In the genomic region with DNA sequence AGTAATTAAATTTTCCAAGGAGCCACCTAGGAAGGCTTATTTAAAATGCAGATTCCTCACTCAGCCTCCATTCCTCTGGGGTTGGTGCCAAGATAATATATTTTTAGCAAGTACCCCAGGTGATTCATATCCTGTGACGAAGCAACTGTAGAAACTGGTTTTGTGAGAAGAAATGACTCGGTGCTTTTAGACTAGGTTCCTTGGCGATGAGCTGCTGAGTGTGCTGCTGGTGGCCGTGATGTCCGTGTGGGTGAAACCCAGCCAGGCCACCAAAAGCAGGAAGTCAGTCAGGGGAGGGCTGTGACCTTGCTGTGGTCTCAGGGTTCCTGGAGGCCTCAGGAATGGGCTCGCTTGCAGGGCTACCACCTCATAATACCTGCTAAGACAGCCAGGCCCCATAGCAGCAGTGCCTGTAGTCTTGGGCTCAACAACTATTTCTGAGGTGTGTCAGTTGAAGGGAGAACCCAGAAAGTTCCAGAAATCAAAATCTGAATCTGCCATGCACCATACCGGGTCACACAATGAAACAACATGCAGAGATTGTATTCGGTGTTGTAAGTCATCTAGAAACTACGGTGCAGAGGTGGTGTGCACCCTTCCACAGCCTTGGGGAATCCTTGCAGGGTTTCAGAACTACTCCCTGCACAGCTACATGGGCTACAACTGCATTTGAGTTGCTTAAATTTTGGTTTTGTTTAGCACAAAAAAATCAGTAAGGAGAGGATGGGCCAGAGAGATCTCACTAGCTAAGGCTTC, we compare ENCODE assay signal across 12 mouse cellular contexts. TPM values are rescaled to one million over a fixed set of nuclear protein-coding genes. Genes with fewer than 3 reads are reported as not detected.
A peak's percentile ranks its signal among the peaks of the same experiment; 100 is the strongest.
DNase-seq lines count a peak whose midpoint lies in the region; ATAC-seq and TF ChIP-seq lines count a peak whose summit lies in the region.
"Had no signal": no experiment of that assay in that cellular context is flagged by ENCODE, and none has a peak within 500 bp of the region (broad histone marks: within the 10 kb centered on the region; RNA-seq: fewer than 3 reads in every experiment).

No protein-coding gene starts in this region.

- no peaks in the 10 kb centered on the region for H3K9me3 ChIP-seq in kidney, postnatal 0 days (replicated peaks; ENCODE audit: low read length)
- H3K9me3 ChIP-seq in kidney, embryonic 15.5 days (replicated peaks) = no peaks in the 10 kb centered on the region
- no peaks in the 10 kb centered on the region for H3K9me3 ChIP-seq in limb, embryonic 10.5 days (replicated peaks)
- H3K9me3 ChIP-seq: liver, embryonic 15.5 days; stomach, embryonic 15.5 days had no signal

- CTCF ChIA-PET in Patski (lab: Charles Lee) = interaction anchor here (1.4 to 7.6 kb wide), 2 partner anchors 15 to 109 kb away, joined by 3 to 102 read pairs; a partner anchor contains a TSS

- no peaks in the 10 kb centered on the region for H3K27me3 ChIP-seq in kidney, postnatal 0 days (ENCODE audit: insufficient read depth, low read length)
- H3K27me3 ChIP-seq in kidney, embryonic 15.5 days = no peaks in the 10 kb centered on the region
- H3K27me3 ChIP-seq in Patski = no peaks in the 10 kb centered on the region
- no peaks in the 10 kb centered on the region for H3K27me3 ChIP-seq in limb, embryonic 10.5 days (ENCODE audit: low read depth, poor library complexity, severe bottlenecking)
- H3K27me3 ChIP-seq: liver, embryonic 15.5 days; stomach, embryonic 15.5 days had no signal

- no peak; the same call in 1 of the 2 replicates for ATAC-seq in kidney, postnatal 0 days (replicated peaks; ENCODE audit: low FRiP score, low read depth)
- ATAC-seq in kidney, embryonic 15.5 days (replicated peaks; ENCODE audit: low FRiP score) = no peak
- peak; percentile 70 for ATAC-seq in Patski
- ATAC-seq: hindbrain, postnatal 0 days had no signal

- no peaks in the 10 kb centered on the region for H3K4me1 ChIP-seq in kidney, postnatal 0 days (replicated peaks; ENCODE audit: insufficient read depth, low read length)
- peaks cover 18% of the 10 kb centered on the region for H3K4me1 ChIP-seq in kidney, embryonic 15.5 days
- peaks cover 23% of the 10 kb centered on the region for H3K4me1 ChIP-seq in limb, embryonic 10.5 days
- H3K4me1 ChIP-seq: liver, embryonic 15.5 days; stomach, embryonic 15.5 days had no signal

- 0 out of 2 replicates have a peak overlapping the region, but pooled peaks have one; percentile 47 for H3K27ac ChIP-seq in kidney, postnatal 0 days
- no peak overlapping the region for H3K27ac ChIP-seq in kidney, embryonic 15.5 days
- 0 out of 2 replicates have a peak overlapping the region, but pooled peaks have one; percentile 19 for H3K27ac ChIP-seq in limb, embryonic 10.5 days
- H3K27ac ChIP-seq: hindbrain, postnatal 0 days; layer of hippocampus, adult 2 months; liver, embryonic 15.5 days; stomach, embryonic 15.5 days had no signal

- no peaks in the 10 kb centered on the region for H3K36me3 ChIP-seq in kidney, postnatal 0 days (ENCODE audit: insufficient read depth, low read length)
- no peaks in the 10 kb centered on the region for H3K36me3 ChIP-seq in kidney, embryonic 15.5 days
- no peaks in the 10 kb centered on the region for H3K36me3 ChIP-seq in limb, embryonic 10.5 days
- H3K36me3 ChIP-seq: liver, embryonic 15.5 days; stomach, embryonic 15.5 days had no signal

- in situ Hi-C loops in Patski (cut with MboI; ENCODE audit: low pct_unique_long_range_greater_than_20kb) = no loop called here

- no peak for TF ChIP-seq CTCF in kidney, postnatal 0 days (IDR thresholded peaks at IDR 0.05; ENCODE audit: low read depth)
- TF ChIP-seq CTCF in Patski (IDR thresholded peaks at IDR 0.05) = no peak

- 57% methylated on average over 9 of the region's 9 CpGs for WGBS in kidney, postnatal 0 days
- WGBS in kidney, embryonic 15.5 days = 64% methylated on average over 9 of the region's 9 CpGs
- 83% methylated on average over 9 of the region's 9 CpGs for WGBS in limb, embryonic 10.5 days

- no peak overlapping the region for H3K4me2 ChIP-seq in kidney, postnatal 0 days (ENCODE audit: low read length)
- H3K4me2 ChIP-seq in kidney, embryonic 15.5 days = no peak overlapping the region
- H3K4me2 ChIP-seq: liver, embryonic 15.5 days; stomach, embryonic 15.5 days had no signal

- POLR2A ChIA-PET in Patski (lab: Charles Lee) = no interaction called here

- H3K4me3 ChIP-seq in kidney, postnatal 0 days (replicated peaks; ENCODE audit: low read depth, low read length) = no peak overlapping the region
- no peak overlapping the region for H3K4me3 ChIP-seq in kidney, embryonic 15.5 days (replicated peaks)
- H3K4me3 ChIP-seq in limb, embryonic 10.5 days = no peak overlapping the region
- H3K4me3 ChIP-seq: layer of hippocampus, adult 2 months; liver, embryonic 15.5 days; stomach, embryonic 15.5 days had no signal

- H3K9ac ChIP-seq in kidney, postnatal 0 days (ENCODE audit: low read depth, low read length) = no peak overlapping the region
- no peak overlapping the region for H3K9ac ChIP-seq in kidney, embryonic 15.5 days
- H3K9ac ChIP-seq: liver, embryonic 15.5 days; stomach, embryonic 15.5 days had no signal

- DNase-seq in kidney, postnatal 0 days (ENCODE audit: low spot score) = peak; percentile 29
- DNase-seq in 416B (ENCODE audit: low read depth) (peak; percentile 98), Patski (ENCODE audit: low read depth, low spot score) (peak; percentile 49)
- DNase-seq in limb, embryonic 10.5 days (ENCODE audit: low spot score) = no peak
- no peak for DNase-seq in gastrocnemius, postnatal 25 days
- no peak for DNase-seq in ovary, postnatal 10 days (ENCODE audit: low spot score)
- DNase-seq: midbrain, embryonic 14.5 days had no signal

RNA-seq across cellular contexts. Expression of a gene that starts 27.1 kb away (rescaled TPM):
- 17.6 and 19.7 TPM in 2 replicates for polyA plus RNA-seq in kidney, postnatal 0 days (2015; fragmentation: Nextera tagmentation; extraction: Ambion mirVana)
- 18.5 and 19.6 TPM in 2 replicates for polyA plus RNA-seq in kidney, embryonic 15.5 days (2015; fragmentation: Nextera tagmentation; extraction: Ambion mirVana)
- 14.1 TPM for polyA plus RNA-seq in Patski (2021)
- 2.4 and 4.2 TPM in 2 replicates for polyA plus RNA-seq in limb, embryonic 10.5 days (2016; fragmentation: Nextera tagmentation; extraction: Ambion mirVana)
- total RNA-seq in gastrocnemius, postnatal 25 days (2021) = 1 to 10 TPM; 5.7 to 7.8 TPM

Comparison
In these comparisons a context has a peak if more than half of its experiments do, and no peak if none do; other contexts are left out.
1. DNase-seq: peak in kidney, postnatal 0 days (single experiment), 416B (single experiment) and Patski (single experiment); none in limb, embryonic 10.5 days (single experiment), gastrocnemius, postnatal 25 days (single experiment) and ovary, postnatal 10 days (single experiment).